Comparison of ENCODE assay signal across 8 mouse cellular contexts in genomic region chr11:115512407-115513183, GRCm38 (mm10). TPM values are rescaled to one million over a fixed set of nuclear protein-coding genes. Genes with fewer than 3 reads are reported as not detected.
DNase-seq lines count a peak whose midpoint lies in the region; ATAC-seq lines count a peak whose summit lies in the region.

No protein-coding gene starts in this region.

- no peak for ATAC-seq in kidney, embryonic 16.5 days (ENCODE audit: low FRiP score, low TSS enrichment)
- no peak for ATAC-seq in forebrain, embryonic 11.5 days (replicated peaks; ENCODE audit: low FRiP score)
- no peak for ATAC-seq in hindbrain, embryonic 15.5 days (ENCODE audit: low FRiP score, low read depth)

- H3K9me3 ChIP-seq in kidney, embryonic 16.5 days (ENCODE audit: low read length): no peaks in the 10 kb centered on the region
- no peaks in the 10 kb centered on the region for H3K9me3 ChIP-seq in forebrain, embryonic 11.5 days (ENCODE audit: control insufficient read depth, low read length)
- no peaks in the 10 kb centered on the region for H3K9me3 ChIP-seq in hindbrain, embryonic 15.5 days

- no peaks in the 10 kb centered on the region for H3K36me3 ChIP-seq in kidney, embryonic 16.5 days (ENCODE audit: insufficient read depth, low read length)
- H3K36me3 ChIP-seq in forebrain, embryonic 11.5 days (ENCODE audit: control insufficient read depth, insufficient read depth, low read length): no peaks in the 10 kb centered on the region
- no peaks in the 10 kb centered on the region for H3K36me3 ChIP-seq in hindbrain, embryonic 15.5 days

- intact Hi-C loops in left cerebral cortex, postnatal 4 days (cut with DNase I): no loop called here

- H3K9ac ChIP-seq in kidney, embryonic 16.5 days (replicated peaks; ENCODE audit: low read length): peak overlapping the region; percentile 98
- peak overlapping the region; percentile 96 for H3K9ac ChIP-seq in forebrain, embryonic 11.5 days (ENCODE audit: low read length)
- H3K9ac ChIP-seq in hindbrain, embryonic 15.5 days: peak overlapping the region; percentile 99

- H3K27me3 ChIP-seq in kidney, embryonic 16.5 days (ENCODE audit: insufficient read depth, low read length): no peaks in the 10 kb centered on the region
- no peaks in the 10 kb centered on the region for H3K27me3 ChIP-seq in forebrain, embryonic 11.5 days (ENCODE audit: control insufficient read depth, insufficient read depth, low read length)
- H3K27me3 ChIP-seq in hindbrain, embryonic 15.5 days: no peaks in the 10 kb centered on the region

- no peak for DNase-seq in kidney, adult 9 months
- no peak for DNase-seq in forebrain, embryonic 11.5 days (ENCODE audit: low spot score)
- DNase-seq in lung, postnatal 14 days: peak; percentile 45
- DNase-seq in skeletal muscle tissue, adult 2 months (ENCODE audit: low read depth, low spot score): peak; percentile 63
- no peak for DNase-seq in left cerebral cortex, adult 18-20 months (ENCODE audit: low spot score in 2 of 2)
- no peak for DNase-seq in left cerebral cortex, postnatal 4 days

- peak overlapping the region; percentile 48 for H3K27ac ChIP-seq in kidney, embryonic 16.5 days (ENCODE audit: low read length)
- H3K27ac ChIP-seq in forebrain, embryonic 11.5 days (ENCODE audit: low read depth, low read length): peak overlapping the region; percentile 81; the same call in 1 of the 2 replicates
- H3K27ac ChIP-seq in hindbrain, embryonic 15.5 days (replicated peaks): peak overlapping the region; percentile 91

- H3K4me3 ChIP-seq in kidney, embryonic 16.5 days (ENCODE audit: low read length): peak overlapping the region; percentile 97
- peak overlapping the region; percentile 99 for H3K4me3 ChIP-seq in forebrain, embryonic 11.5 days (ENCODE audit: low read depth, low read length)
- H3K4me3 ChIP-seq in hindbrain, embryonic 15.5 days: peak overlapping the region; percentile 98

- 18% methylated on average over 8 of the region's 8 CpGs for WGBS in kidney, embryonic 16.5 days
- WGBS in forebrain, embryonic 11.5 days: 19% methylated on average over 8 of the region's 8 CpGs
- WGBS in hindbrain, embryonic 15.5 days: 9% methylated on average over 8 of the region's 8 CpGs

- peaks cover 38% of the 10 kb centered on the region for H3K4me1 ChIP-seq in kidney, embryonic 16.5 days (ENCODE audit: insufficient read depth, low read length)
- peaks cover 24% of the 10 kb centered on the region for H3K4me1 ChIP-seq in forebrain, embryonic 11.5 days (replicated peaks; ENCODE audit: control insufficient read depth, insufficient read depth, low read length)
- H3K4me1 ChIP-seq in hindbrain, embryonic 15.5 days (replicated peaks): peaks cover 44% of the 10 kb centered on the region

- peak overlapping the region; percentile 70 for H3K4me2 ChIP-seq in kidney, embryonic 16.5 days (replicated peaks; ENCODE audit: low read depth, low read length)
- H3K4me2 ChIP-seq in forebrain, embryonic 11.5 days (ENCODE audit: low read depth, low read length, severe bottlenecking): peak overlapping the region; percentile 87
- H3K4me2 ChIP-seq in hindbrain, embryonic 15.5 days: peak overlapping the region; percentile 76

RNA-seq across cellular contexts. Expression of gene Jpt1, which starts 1.6 kb away (rescaled TPM):
- 457 and 461 TPM in 2 replicates for polyA plus RNA-seq in kidney, embryonic 16.5 days (2015; fragmentation: Nextera tagmentation; extraction: Ambion mirVana)
- 961 and 989 TPM in 2 replicates for polyA plus RNA-seq in forebrain, embryonic 11.5 days (2014; fragmentation: Nextera tagmentation; extraction: Ambion mirVana)
- polyA plus RNA-seq in hindbrain, embryonic 15.5 days (2015; fragmentation: Nextera tagmentation; extraction: Ambion mirVana): 1,345 and 1,399 TPM in 2 replicates
- 100 to 1,000 TPM; 157 TPM for total RNA-seq in left cerebral cortex, adult 18-20 months (2021)
- 100 to 1,000 TPM; 803 to 865 TPM for total RNA-seq in left cerebral cortex, postnatal 4 days (2021)

RNA-seq across cellular contexts. Expression of gene Nt5c, which starts 20.9 kb away (rescaled TPM):
- polyA plus RNA-seq in kidney, embryonic 16.5 days (2015; fragmentation: Nextera tagmentation; extraction: Ambion mirVana): 77.6 and 82.1 TPM in 2 replicates
- polyA plus RNA-seq in forebrain, embryonic 11.5 days (2014; fragmentation: Nextera tagmentation; extraction: Ambion mirVana): 72.6 and 78.5 TPM in 2 replicates
- polyA plus RNA-seq in hindbrain, embryonic 15.5 days (2015; fragmentation: Nextera tagmentation; extraction: Ambion mirVana): 88.4 and 101 TPM in 2 replicates
- 10 to 100 TPM; 62.2 to 63.3 TPM for total RNA-seq in left cerebral cortex, adult 18-20 months (2021)
- 10 to 100 TPM; 57.4 to 70.8 TPM for total RNA-seq in left cerebral cortex, postnatal 4 days (2021)

RNA-seq across cellular contexts. Expression of gene Sumo2, which starts 23.5 kb away (rescaled TPM):
- 939 and 944 TPM in 2 replicates for polyA plus RNA-seq in kidney, embryonic 16.5 days (2015; fragmentation: Nextera tagmentation; extraction: Ambion mirVana)
- polyA plus RNA-seq in forebrain, embryonic 11.5 days (2014; fragmentation: Nextera tagmentation; extraction: Ambion mirVana): 1,384 and 1,509 TPM in 2 replicates
- polyA plus RNA-seq in hindbrain, embryonic 15.5 days (2015; fragmentation: Nextera tagmentation; extraction: Ambion mirVana): 917 and 959 TPM in 2 replicates
- total RNA-seq in left cerebral cortex, adult 18-20 months (2021): 100 to 1,000 TPM; 272 to 305 TPM
- total RNA-seq in left cerebral cortex, postnatal 4 days (2021): 100 to 1,000 TPM; 439 to 466 TPM

RNA-seq across cellular contexts. Expression of gene Armc7, which starts 37.1 kb away (rescaled TPM):
- polyA plus RNA-seq in kidney, embryonic 16.5 days (2015; fragmentation: Nextera tagmentation; extraction: Ambion mirVana): 9.0 and 10.5 TPM in 2 replicates
- 8.9 and 9.7 TPM in 2 replicates for polyA plus RNA-seq in forebrain, embryonic 11.5 days (2014; fragmentation: Nextera tagmentation; extraction: Ambion mirVana)
- 16.3 and 18.2 TPM in 2 replicates for polyA plus RNA-seq in hindbrain, embryonic 15.5 days (2015; fragmentation: Nextera tagmentation; extraction: Ambion mirVana)
- total RNA-seq in left cerebral cortex, adult 18-20 months (2021): 10 to 100 TPM; 15.0 to 15.4 TPM
- total RNA-seq in left cerebral cortex, postnatal 4 days (2021): 10 to 100 TPM in 1 of 2 experiments, 1 to 10 TPM in 1; 9.9 to 10.2 TPM

RNA-seq across cellular contexts. Expression of gene Slc16a5, which starts 50.3 kb away (rescaled TPM):
- polyA plus RNA-seq in kidney, embryonic 16.5 days (2015; fragmentation: Nextera tagmentation; extraction: Ambion mirVana): 28.4 and 31.5 TPM in 2 replicates
- 0.16 and 0.24 TPM in 2 replicates for polyA plus RNA-seq in forebrain, embryonic 11.5 days (2014; fragmentation: Nextera tagmentation; extraction: Ambion mirVana)
- polyA plus RNA-seq in hindbrain, embryonic 15.5 days (2015; fragmentation: Nextera tagmentation; extraction: Ambion mirVana): 0.17 and 0.24 TPM in 2 replicates
- total RNA-seq in left cerebral cortex, adult 18-20 months (2021): not detected
- not detected for total RNA-seq in left cerebral cortex, postnatal 4 days (2021)

Comparison
In these comparisons a context has a peak if more than half of its experiments do, and no peak if none do; other contexts are left out.
1. DNase-seq: peak in lung, postnatal 14 days (single experiment) and skeletal muscle tissue, adult 2 months (single experiment); none in kidney, adult 9 months (single experiment), forebrain, embryonic 11.5 days (single experiment), left cerebral cortex, adult 18-20 months (0 of 2) and left cerebral cortex, postnatal 4 days (single experiment).
2. Peak in every context shown above with its lines, with median percentiles within 50 percentile points of each other: H3K27ac ChIP-seq, H3K4me2 ChIP-seq, H3K4me3 ChIP-seq and H3K9ac ChIP-seq.